ENCODE assay signal across 21 mouse cellular contexts in the genomic region with DNA sequence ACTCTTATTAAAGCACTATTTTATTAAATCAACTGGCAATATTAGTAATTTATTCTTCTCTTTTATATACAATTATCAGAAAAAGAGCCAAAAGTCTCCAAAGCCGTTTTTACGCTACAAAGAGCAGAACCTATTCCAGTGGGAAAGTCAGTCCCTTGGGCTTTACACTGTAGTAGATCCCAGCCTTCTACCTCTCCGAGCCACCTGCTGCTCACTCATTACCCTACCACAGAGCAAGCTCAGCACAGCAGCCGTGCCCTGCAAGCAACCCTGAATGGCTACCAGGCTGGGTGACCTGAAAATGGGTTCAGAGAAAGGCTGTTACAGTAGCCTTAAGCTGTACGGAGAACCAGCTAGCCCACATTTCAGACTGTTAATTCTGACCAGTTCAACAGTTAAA. TPM values are rescaled to one million over a fixed set of nuclear protein-coding genes. Genes with fewer than 3 reads are reported as not detected.
"Had no signal": no experiment of that assay in that cellular context is flagged by ENCODE, and none has a peak within 500 bp of the region (broad histone marks: within the 10 kb centered on the region; RNA-seq: fewer than 3 reads in every experiment).

No protein-coding gene starts in this region.

- H3K9ac ChIP-seq: lung, embryonic 14.5 days; midbrain, embryonic 12.5 days; neural tube, embryonic 13.5 days; neural tube, embryonic 15.5 days had no signal

- DNase-seq: lung, embryonic 14.5 days; lung, postnatal 10 days; lung, postnatal 4 days; midbrain, embryonic 14.5 days; retina, postnatal 1 day; right cerebral cortex, adult 18-20 months; right cerebral cortex, postnatal 25 days; right cerebral cortex, postnatal 4 days; spleen, adult 18-20 months; thymus, adult 18-20 months; thymus, postnatal 14 days; thymus, postnatal 36 days had no signal

- H3K4me2 ChIP-seq: lung, embryonic 14.5 days; midbrain, embryonic 12.5 days; neural tube, embryonic 13.5 days; neural tube, embryonic 15.5 days had no signal

- H3K4me3 ChIP-seq: midbrain, embryonic 10.5 days; midbrain, embryonic 12.5 days; myocyte; neural tube, embryonic 13.5 days; neural tube, embryonic 15.5 days had no signal

- H3K27me3 ChIP-seq: midbrain, embryonic 12.5 days; neural tube, embryonic 13.5 days; neural tube, embryonic 15.5 days had no signal

- ATAC-seq: midbrain, embryonic 16.5 days had no signal

- H3K27ac ChIP-seq: midbrain, embryonic 10.5 days; midbrain, embryonic 12.5 days; neural tube, embryonic 13.5 days; neural tube, embryonic 15.5 days had no signal

- H3K9me3 ChIP-seq: midbrain, embryonic 10.5 days; midbrain, embryonic 12.5 days; neural tube, embryonic 13.5 days; neural tube, embryonic 15.5 days had no signal

- H3K4me1 ChIP-seq: midbrain, embryonic 10.5 days had no signal

RNA-seq across cellular contexts. Expression of a gene that starts 35.2 kb away (rescaled TPM):
- total RNA-seq: megakaryocyte, adult 5-6 weeks; megakaryocyte-erythroid progenitor cell, adult 5-6 weeks had no signal
- polyA plus RNA-seq: small intestine, adult 2 months had no signal
